Mouse (Mus musculus) forebrain, embryonic 11.5 days (tissue): ENCODE data around the gene Traip. TPM values are rescaled to one million over a fixed set of nuclear protein-coding genes. Genes with fewer than 3 reads are reported as not detected.
"Not testable (repeated sequence)": the region's sequence is repeated elsewhere in the genome, so short reads cannot be mapped to it uniquely, and the experiment has no call there.

Source experiments
- ATAC-seq: fragments of 200-750 bp; cut with Nextera tagmentation; replicated peaks from 2 replicates; pipeline ENCODE4 v1.8.0; 2017; ENCODE audit warnings: moderate TSS enrichment; ENCODE audit not compliant: low FRiP score
- DNase-seq: peaks from one replicate; pipeline ENCODE4 v3.0.0-alpha.2; 2017; ENCODE audit warnings: low spot score
- H3K27ac ChIP-seq: fragments of 300-500 bp; sonication (generic); 2 replicates; pipeline ENCODE4 v1.5.1; 2014; ENCODE audit warnings: low read depth, low read length
- H3K27me3 ChIP-seq: fragments of 300-500 bp; sonication (generic); 2 replicates; pipeline ENCODE4 v1.6.1; 2014; ENCODE audit warnings: mild to moderate bottlenecking, low read length, mixed read lengths; ENCODE audit not compliant: control insufficient read depth, insufficient read depth
- H3K36me3 ChIP-seq: fragments of 300-500 bp; sonication (generic); 2 replicates; pipeline ENCODE4 v1.6.1; 2014; ENCODE audit warnings: mild to moderate bottlenecking, low read length, moderate library complexity, mixed read lengths; ENCODE audit not compliant: control insufficient read depth, insufficient read depth
- H3K4me1 ChIP-seq: fragments of 300-500 bp; sonication (generic); replicated peaks from 2 replicates; pipeline ENCODE4 v1.6.1; 2014; ENCODE audit warnings: low read length, mixed read lengths; ENCODE audit not compliant: control insufficient read depth, insufficient read depth
- H3K4me2 ChIP-seq: fragments of 300-500 bp; sonication (generic); 2 replicates; pipeline ENCODE4 v1.6.1; 2014; ENCODE audit warnings: low read depth, mild to moderate bottlenecking, low read length, moderate library complexity, mixed read lengths; ENCODE audit not compliant: severe bottlenecking
- H3K4me3 ChIP-seq: fragments of 300-500 bp; sonication (generic); 2 replicates; pipeline ENCODE4 v1.5.1; 2014; ENCODE audit warnings: low read depth, low read length
- H3K9ac ChIP-seq: fragments of 300-500 bp; sonication (generic); 2 replicates; pipeline ENCODE4 v1.6.1; 2014; ENCODE audit warnings: low read length
- H3K9me3 ChIP-seq: fragments of 300-500 bp; sonication (generic); 2 replicates; pipeline ENCODE4 v1.6.1; 2016; ENCODE audit warnings: low read length, mixed read lengths; ENCODE audit not compliant: control insufficient read depth
- WGBS: fragments of 180-500 bp; shearing (Covaris S2); extraction: QIAGEN DNeasy Blood & Tissue Kit; methylation state at CpG from one replicate; pipeline ENCODE4 v1.1.7; 2014; 5-methylcytosine and 5-hydroxymethylcytosine counted together
- polyA plus RNA-seq: library from polyadenylated mRNA; unstranded; fragments of >200 nt; fragmentation: Nextera tagmentation; extraction: Ambion mirVana; gene quantifications from 2 replicates; pipeline ENCODE4 v1.2.1, GENCODE M21; 2014

The Traip gene
- polyA plus RNA-seq, 1 experiment from 2014 or later = 38.2 TPM

GRCm38 (mm10) chr9:108013577-108013976 is 63.6 kb downstream of the Traip start:
- H3K9ac ChIP-seq, ATAC-seq, H3K4me1 ChIP-seq, H3K4me3 ChIP-seq, H3K27ac ChIP-seq, H3K27me3 ChIP-seq, DNase-seq, H3K4me2 ChIP-seq, H3K9me3 ChIP-seq, H3K36me3 ChIP-seq: not testable (repeated sequence)
- 87% methylated on average over 2 of the region's 2 CpGs for WGBS

- no peaks in the 10 kb centered on the region for H3K9me3 ChIP-seq
- H3K27ac ChIP-seq = no peak overlapping the region
- no peak for DNase-seq
- no peak overlapping the region for H3K4me2 ChIP-seq
- H3K9ac ChIP-seq = no peak overlapping the region
- no peak overlapping the region for H3K4me3 ChIP-seq
- no peaks in the 10 kb centered on the region for H3K4me1 ChIP-seq
- no peak for ATAC-seq
- H3K27me3 ChIP-seq = no peaks in the 10 kb centered on the region
- 80% methylated on average over 3 of the region's 3 CpGs for WGBS
- H3K36me3 ChIP-seq = no peaks in the 10 kb centered on the region; the same call in 1 of the 2 replicates
Measured at GRCm38 (mm10) chr9:108017127-108017526, 67.2 kb downstream of the Traip start.

DNA sequence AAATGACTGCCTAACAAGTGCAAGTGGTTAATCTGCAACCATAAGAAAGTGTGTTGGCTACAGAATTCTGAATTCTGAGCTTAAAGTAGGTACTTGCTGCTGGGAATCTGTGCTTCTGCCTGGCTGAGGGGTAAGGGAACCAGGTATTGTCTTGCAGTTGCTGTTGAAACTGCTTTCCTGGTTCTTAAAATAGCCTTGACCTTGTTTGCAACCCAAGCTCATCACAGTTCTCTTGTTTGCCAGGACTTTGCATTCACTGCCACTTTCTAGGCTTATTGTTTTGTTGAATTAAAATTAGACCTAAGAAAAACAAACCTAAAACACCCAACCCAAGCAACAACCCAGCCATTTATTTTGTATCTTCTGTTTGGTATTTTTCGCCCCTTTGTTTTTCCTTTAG is 70.8 kb downstream of the Traip start:
- no peaks in the 10 kb centered on the region; the same call in none of the 2 replicates for H3K36me3 ChIP-seq
- no peak overlapping the region for H3K27ac ChIP-seq
- H3K9me3 ChIP-seq = no peaks in the 10 kb centered on the region
- ATAC-seq (no peak), DNase-seq (no peak)
- no peaks in the 10 kb centered on the region for H3K4me1 ChIP-seq
- WGBS = 90% methylated on average over 1 of the region's 1 CpGs
- H3K4me2 ChIP-seq = no peak overlapping the region
- no peak overlapping the region for H3K4me3 ChIP-seq
- no peaks in the 10 kb centered on the region for H3K27me3 ChIP-seq
- no peak overlapping the region for H3K9ac ChIP-seq

Other genes with a start within 250 kb of the Traip start
- 13.2 and 15.9 TPM in 2 replicates for gene Sema3f, start 239.7 kb upstream of the Traip start, polyA plus RNA-seq
- 198 and 206 TPM in 2 replicates for gene Rbm5, start 179.1 kb upstream of the Traip start, polyA plus RNA-seq
- gene Rbm6, start 76.9 kb upstream of the Traip start, polyA plus RNA-seq = 112 and 119 TPM in 2 replicates
- 14.7 and 14.9 TPM in 2 replicates for gene Mon1a, start 62.0 kb upstream of the Traip start, polyA plus RNA-seq
- gene Mst1r, start 43.3 kb upstream of the Traip start, polyA plus RNA-seq = 0.36 and 0.43 TPM in 2 replicates
- gene Actl11, start 21.7 kb upstream of the Traip start, polyA plus RNA-seq = not detected in 2 replicates
- gene Camkv, start 14.5 kb upstream of the Traip start, polyA plus RNA-seq = 7.4 and 8.0 TPM in 2 replicates
- 7.9 and 8.4 TPM in 2 replicates for gene Uba7, start 25.4 kb downstream of the Traip start, polyA plus RNA-seq
- gene Gm20661, start 32.9 kb downstream of the Traip start, polyA plus RNA-seq = 1.0 and 1.7 TPM in 2 replicates
- gene Inka1, start 35.7 kb downstream of the Traip start, polyA plus RNA-seq = 22.8 and 26.5 TPM in 2 replicates
- 1.9 and 3.4 TPM in 2 replicates for gene Cdhr4, start 42.4 kb downstream of the Traip start, polyA plus RNA-seq
- gene Gm20662, start 46.2 kb downstream of the Traip start, polyA plus RNA-seq = 0.39 and 1.1 TPM in 2 replicates
- gene Ip6k1, start 52.4 kb downstream of the Traip start, polyA plus RNA-seq = 41.1 and 43.3 TPM in 2 replicates
- 19.9 and 20.7 TPM in 2 replicates for gene Gmppb, start 99.1 kb downstream of the Traip start, polyA plus RNA-seq
- 2.4 and 2.7 TPM in 2 replicates for gene Amigo3, start 103.0 kb downstream of the Traip start, polyA plus RNA-seq
- gene Mst1, start 130.3 kb downstream of the Traip start, polyA plus RNA-seq = 0.28 and 0.56 TPM in 2 replicates
- gene Rnf123, start 133.2 kb downstream of the Traip start, polyA plus RNA-seq = 34.7 and 37.0 TPM in 2 replicates
- 53.3 and 61.5 TPM in 2 replicates for gene Apeh, start 144.5 kb downstream of the Traip start, polyA plus RNA-seq
- gene Bsn, start 240.2 kb downstream of the Traip start, polyA plus RNA-seq = 2.5 and 3.0 TPM in 2 replicates